ENCODE assay signal across 8 mouse cellular contexts in the genomic region with DNA sequence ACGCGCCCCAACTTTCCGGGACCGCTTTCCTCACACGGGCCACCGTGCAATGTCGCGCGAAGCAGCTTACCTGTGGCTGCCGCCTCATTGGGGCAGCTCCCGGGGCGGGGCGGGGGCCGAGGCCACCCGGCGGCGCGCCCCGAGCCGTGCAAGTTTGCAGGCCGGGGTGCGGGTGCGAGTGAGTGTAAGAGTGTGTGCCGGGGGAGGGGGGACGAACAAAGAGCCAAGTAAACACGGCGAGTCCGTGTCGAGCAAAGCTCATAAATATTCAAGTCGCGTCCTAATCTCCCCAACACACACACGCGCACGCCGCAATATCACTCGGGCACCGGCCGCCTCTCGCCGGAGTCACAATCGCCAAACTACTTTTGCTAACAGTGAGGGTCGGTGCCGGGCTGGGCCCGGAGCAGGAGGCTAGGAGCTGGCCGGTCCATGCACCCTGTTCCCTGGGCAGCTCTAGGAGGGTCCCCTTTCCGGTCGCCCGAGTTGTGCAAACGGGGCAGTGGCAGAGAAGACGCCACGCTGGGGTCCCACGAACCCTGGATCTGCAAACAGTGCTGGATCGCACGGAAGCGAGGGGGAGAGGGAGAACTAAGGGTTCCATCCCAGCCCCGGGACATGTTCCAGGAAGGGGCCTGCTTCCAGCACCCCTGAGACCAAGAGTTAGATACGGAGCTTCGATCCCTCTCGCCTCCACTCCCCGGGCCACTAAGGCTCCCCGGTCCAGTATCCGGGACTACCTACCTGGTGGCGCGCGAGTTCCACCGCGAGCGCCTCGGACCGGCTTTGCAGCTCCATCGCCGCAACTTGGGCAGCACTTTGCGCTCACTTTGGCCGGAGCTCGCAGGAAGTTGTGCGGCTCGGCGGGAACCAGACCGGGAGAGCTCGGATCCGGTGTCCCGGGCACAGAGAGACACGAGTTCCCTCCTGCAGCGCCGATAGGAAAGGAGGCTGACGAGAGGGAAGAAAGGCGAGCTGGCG. TPM values are rescaled to one million over a fixed set of nuclear protein-coding genes. Genes with fewer than 3 reads are reported as not detected.
DNase-seq lines count a peak whose midpoint lies in the region; ATAC-seq and TF ChIP-seq lines count a peak whose summit lies in the region.

No protein-coding gene starts in this region.

- peak overlapping the region; percentile 76 for H3K4me3 ChIP-seq in heart, embryonic 11.5 days (ENCODE audit: low read depth, low read length)
- H3K4me3 ChIP-seq in kidney, embryonic 15.5 days (replicated peaks) = peak overlapping the region; percentile 64
- peak overlapping the region; percentile 57 for H3K4me3 ChIP-seq in liver, postnatal 0 days (ENCODE audit: low read depth, low read length)
- H3K4me3 ChIP-seq in neural tube, embryonic 14.5 days (ENCODE audit: low read depth, low read length) = peak overlapping the region; percentile 77
- H3K4me3 ChIP-seq in thymus, adult 2 months (ENCODE audit: control insufficient read depth, insufficient read depth, low read length) = peak overlapping the region; percentile 44

- TF ChIP-seq EP300 in liver, postnatal 0 days (IDR thresholded peaks at IDR 0.05; ENCODE audit: low read depth) = no peak

- TF ChIP-seq POLR2A in thymus, adult 2 months (IDR thresholded peaks at IDR 0.05; ENCODE audit: control insufficient read depth, extremely low read depth, insufficient read depth, low read length, poor library complexity) = no peak

- WGBS in heart, embryonic 11.5 days (ENCODE audit: insufficient replicate concordance) = under 1% methylated on average over 85 of the region's 88 CpGs
- WGBS in kidney, embryonic 15.5 days = under 1% methylated on average over 88 of the region's 88 CpGs
- WGBS in liver, postnatal 0 days (ENCODE audit: insufficient replicate concordance) = under 1% methylated on average over 80 of the region's 88 CpGs
- under 1% methylated on average over 81 of the region's 88 CpGs for WGBS in neural tube, embryonic 14.5 days
- WGBS in thymus, adult 2 months = under 1% methylated on average over 86 of the region's 88 CpGs

- no peaks in the 10 kb centered on the region for H3K9me3 ChIP-seq in heart, embryonic 11.5 days (replicated peaks; ENCODE audit: control insufficient read depth, low read length)
- H3K9me3 ChIP-seq in kidney, embryonic 15.5 days (replicated peaks) = no peaks in the 10 kb centered on the region
- no peaks in the 10 kb centered on the region for H3K9me3 ChIP-seq in liver, postnatal 0 days (ENCODE audit: low read length)
- H3K9me3 ChIP-seq in neural tube, embryonic 14.5 days (ENCODE audit: control insufficient read depth, low read length) = no peaks in the 10 kb centered on the region

- DNase-seq in CD4-positive, CD25-positive, alpha-beta regulatory T cell, adult 2 months (ENCODE audit: low read depth, low spot score) = peak; percentile 27
- DNase-seq in adrenal gland, adult 18-20 months (ENCODE audit: low spot score in 2 of 2) = peak; percentile 41 to 42
- peak; percentile 79 for DNase-seq in embryo, embryonic 10.5 days (ENCODE audit: low spot score)
- DNase-seq in liver, postnatal 0 days = peak; percentile 27
- DNase-seq in thymus, adult 2 months = peak; percentile 17

- TF ChIP-seq CTCF in liver, postnatal 0 days (IDR thresholded peaks at IDR 0.05; ENCODE audit: low read depth) = no peak
- TF ChIP-seq CTCF in thymus, adult 2 months (IDR thresholded peaks at IDR 0.05; ENCODE audit: borderline replicate concordance, control insufficient read depth, extremely low read depth, insufficient read depth, low read length, poor library complexity) = no peak

- H3K27me3 ChIP-seq in heart, embryonic 11.5 days (ENCODE audit: control insufficient read depth, insufficient read depth, low read length) = peaks cover 23% of the 10 kb centered on the region
- peaks cover 16% of the 10 kb centered on the region for H3K27me3 ChIP-seq in kidney, embryonic 15.5 days
- peaks cover 55% of the 10 kb centered on the region for H3K27me3 ChIP-seq in liver, postnatal 0 days (ENCODE audit: insufficient read depth, low read length)
- H3K27me3 ChIP-seq in neural tube, embryonic 14.5 days (ENCODE audit: control insufficient read depth, insufficient read depth, low read length) = no peaks in the 10 kb centered on the region
- peaks cover 32% of the 10 kb centered on the region for H3K27me3 ChIP-seq in thymus, adult 2 months (ENCODE audit: control insufficient read depth, insufficient read depth, low read length)

- H3K4me1 ChIP-seq in heart, embryonic 11.5 days (ENCODE audit: control insufficient read depth, insufficient read depth, low read length) = peaks cover 17% of the 10 kb centered on the region
- H3K4me1 ChIP-seq in kidney, embryonic 15.5 days = peaks cover 41% of the 10 kb centered on the region
- peaks cover 28% of the 10 kb centered on the region for H3K4me1 ChIP-seq in liver, postnatal 0 days (ENCODE audit: insufficient read depth)
- H3K4me1 ChIP-seq in neural tube, embryonic 14.5 days (ENCODE audit: control insufficient read depth, insufficient read depth, low read length) = peaks cover 32% of the 10 kb centered on the region
- peaks cover 21% of the 10 kb centered on the region for H3K4me1 ChIP-seq in thymus, adult 2 months (replicated peaks; ENCODE audit: control insufficient read depth, insufficient read depth, low read length)

- H3K4me2 ChIP-seq in heart, embryonic 11.5 days = peak overlapping the region; percentile 99
- peak overlapping the region; percentile 100 for H3K4me2 ChIP-seq in kidney, embryonic 15.5 days
- H3K4me2 ChIP-seq in liver, postnatal 0 days (ENCODE audit: low read depth, low read length) = peak overlapping the region; percentile 95
- peak overlapping the region; percentile 94 for H3K4me2 ChIP-seq in neural tube, embryonic 14.5 days (ENCODE audit: low read depth, low read length)

- H3K27ac ChIP-seq in heart, embryonic 11.5 days (ENCODE audit: low read depth, low read length) = peak overlapping the region; percentile 48
- H3K27ac ChIP-seq in kidney, embryonic 15.5 days = peak overlapping the region; percentile 95
- H3K27ac ChIP-seq in liver, postnatal 0 days (ENCODE audit: low read depth) = no peak overlapping the region
- H3K27ac ChIP-seq in neural tube, embryonic 14.5 days (ENCODE audit: low read depth, low read length) = peak overlapping the region; percentile 95
- no peak overlapping the region for H3K27ac ChIP-seq in thymus, adult 2 months (ENCODE audit: control insufficient read depth, insufficient read depth, low read length)

- H3K9ac ChIP-seq in heart, embryonic 11.5 days (ENCODE audit: low read depth, low read length) = peak overlapping the region; percentile 75
- H3K9ac ChIP-seq in kidney, embryonic 15.5 days = peak overlapping the region; percentile 53
- H3K9ac ChIP-seq in liver, postnatal 0 days (replicated peaks) = 0 out of 2 replicates have a peak overlapping the region, but pooled peaks have one; percentile 38
- H3K9ac ChIP-seq in neural tube, embryonic 14.5 days (replicated peaks; ENCODE audit: low read depth, low read length) = peak overlapping the region; percentile 78

- ATAC-seq in heart, embryonic 11.5 days (replicated peaks; ENCODE audit: insufficient number of reproducible peaks, low FRiP score, low TSS enrichment) = no peak
- peak; percentile 18; the same call in 1 of the 2 replicates for ATAC-seq in kidney, embryonic 15.5 days (replicated peaks; ENCODE audit: low FRiP score)
- peak; percentile 40; the same call in 1 of the 2 replicates for ATAC-seq in liver, postnatal 0 days
- peak; percentile 7; the same call in 1 of the 2 replicates for ATAC-seq in neural tube, embryonic 14.5 days (ENCODE audit: low read depth)

- no peaks in the 10 kb centered on the region for H3K36me3 ChIP-seq in heart, embryonic 11.5 days (ENCODE audit: control insufficient read depth, insufficient read depth, low read length)
- no peaks in the 10 kb centered on the region for H3K36me3 ChIP-seq in kidney, embryonic 15.5 days
- no peaks in the 10 kb centered on the region for H3K36me3 ChIP-seq in liver, postnatal 0 days (replicated peaks; ENCODE audit: insufficient read depth, low read length)
- no peaks in the 10 kb centered on the region for H3K36me3 ChIP-seq in neural tube, embryonic 14.5 days (ENCODE audit: control insufficient read depth, insufficient read depth, low read length)
- H3K36me3 ChIP-seq in thymus, adult 2 months (ENCODE audit: control insufficient read depth, insufficient read depth, low read length) = no peaks in the 10 kb centered on the region

RNA-seq across cellular contexts. Expression of a gene that starts 0.6 kb away (rescaled TPM):
- 1 to 10 TPM; 1.6 to 2.3 TPM for total RNA-seq in adrenal gland, adult 18-20 months (2021)
- polyA plus RNA-seq in heart, embryonic 11.5 days (2014; fragmentation: Nextera tagmentation; extraction: Ambion mirVana) = 0.39 and 0.56 TPM in 2 replicates
- 0.23 and 0.49 TPM in 2 replicates for polyA plus RNA-seq in kidney, embryonic 15.5 days (2015; fragmentation: Nextera tagmentation; extraction: Ambion mirVana)
- 0.02 TPM in 1 of 2 replicates, not detected in the other for polyA plus RNA-seq in liver, postnatal 0 days (2015; fragmentation: Nextera tagmentation; extraction: Ambion mirVana)
- 9.2 and 12.5 TPM in 2 replicates for polyA plus RNA-seq in neural tube, embryonic 14.5 days (2014; fragmentation: Nextera tagmentation; extraction: Ambion mirVana)
- polyA plus RNA-seq in thymus, adult 2 months (2012; rRNA removed) = 2.7 and 3.0 TPM in 2 replicates

Comparison
In these comparisons a context has a peak if more than half of its experiments do, and no peak if none do; other contexts are left out.
1. DNase-seq: peak in every context shown above with its lines; median percentile 79 in embryo, embryonic 10.5 days; 42 in adrenal gland, adult 18-20 months; 27 in CD4-positive, CD25-positive, alpha-beta regulatory T cell, adult 2 months; 27 in liver, postnatal 0 days; 17 in thymus, adult 2 months.
2. H3K27ac ChIP-seq: peak in heart, embryonic 11.5 days (single experiment), kidney, embryonic 15.5 days (single experiment) and neural tube, embryonic 14.5 days (single experiment); none in liver, postnatal 0 days (single experiment) and thymus, adult 2 months (single experiment).
3. Peak in every context shown above with its lines, with median percentiles within 50 percentile points of each other: H3K4me2 ChIP-seq, H3K4me3 ChIP-seq and H3K9ac ChIP-seq.